Mouse (Mus musculus): Measurements from ENCODE around the gene Osbpl8. TPM values are rescaled to one million over a fixed set of nuclear protein-coding genes. Genes with fewer than 3 reads are reported as not detected.

The Osbpl8 gene
- polyA plus RNA-seq, 1 experiment from 2014 or later = 8.9 TPM

GRCm38 (mm10) chr10:111327957-111328356 lies 163.4 kb downstream of the Osbpl8 start:
- no peak overlapping the region for H3K27ac ChIP-seq
- no peak overlapping the region for H3K4me3 ChIP-seq
- H3K9me3 ChIP-seq (replicated peaks) = no peaks in the 10 kb centered on the region
- 85% methylated on average over 4 of the region's 4 CpGs for WGBS
- H3K27me3 ChIP-seq (ENCODE audit: low read depth, poor library complexity, severe bottlenecking) = no peaks in the 10 kb centered on the region
- no peaks in the 10 kb centered on the region for H3K4me1 ChIP-seq
- DNase-seq (ENCODE audit: low spot score) = no peak
- no peaks in the 10 kb centered on the region for H3K36me3 ChIP-seq

- Histone ChIP-seq H3K36me3 (no peaks in the 10 kb centered on the region), H3K9me3 (replicated peaks) (no peaks in the 10 kb centered on the region), H3K27ac (no peak overlapping the region), H3K4me3 (no peak overlapping the region), H3K4me1 (no peaks in the 10 kb centered on the region), H3K27me3 (ENCODE audit: low read depth, poor library complexity, severe bottlenecking) (no peaks in the 10 kb centered on the region)
- no peak for DNase-seq (ENCODE audit: low spot score)
- 94% methylated on average over 5 of the region's 5 CpGs for WGBS
These were observed 164.8 kb downstream of the Osbpl8 start for GRCm38 (mm10) chr10:111329326-111329725.

- 98% methylated on average over 2 of the region's 2 CpGs for WGBS
- Histone ChIP-seq H3K4me1 (peaks cover 11% of the 10 kb centered on the region), H3K4me3 (no peak overlapping the region)
These were observed 170.3 kb downstream of the Osbpl8 start for GRCm38 (mm10) chr10:111334902-111335301.

GRCm38 (mm10) chr10:111335517-111336352 lies 171.2 kb downstream of the Osbpl8 start:
- no peaks in the 10 kb centered on the region for H3K9me3 ChIP-seq (replicated peaks)
- peak overlapping the region; percentile 66 for H3K27ac ChIP-seq
- H3K4me3 ChIP-seq = peak overlapping the region; percentile 43
- H3K36me3 ChIP-seq = no peaks in the 10 kb centered on the region
- WGBS = 18% methylated on average over 29 of the region's 29 CpGs
- H3K4me1 ChIP-seq = peaks cover 11% of the 10 kb centered on the region
- H3K27me3 ChIP-seq (ENCODE audit: low read depth, poor library complexity, severe bottlenecking) = no peaks in the 10 kb centered on the region
- DNase-seq (ENCODE audit: low spot score) = peak; percentile 62

More at GRCm38 (mm10) chr10:111334902-111335301, 170.3 kb downstream of the Osbpl8 start:
- Histone ChIP-seq H3K27ac (no peak overlapping the region), H3K9me3 (replicated peaks) (no peaks in the 10 kb centered on the region), H3K27me3 (ENCODE audit: low read depth, poor library complexity, severe bottlenecking) (no peaks in the 10 kb centered on the region), H3K36me3 (no peaks in the 10 kb centered on the region)
- DNase-seq (ENCODE audit: low spot score) = no peak

GRCm38 (mm10) chr10:111336353-111336713 lies 171.8 kb downstream of the Osbpl8 start:
- H3K36me3 ChIP-seq = no peaks in the 10 kb centered on the region
- H3K27ac ChIP-seq = peak overlapping the region; percentile 66
- peak overlapping the region; percentile 43 for H3K4me3 ChIP-seq
- H3K27me3 ChIP-seq (ENCODE audit: low read depth, poor library complexity, severe bottlenecking) = no peaks in the 10 kb centered on the region
- peaks cover 11% of the 10 kb centered on the region for H3K4me1 ChIP-seq
- H3K9me3 ChIP-seq (replicated peaks) = no peaks in the 10 kb centered on the region
- peak; percentile 45 for DNase-seq (ENCODE audit: low spot score)
- 12% methylated on average over 10 of the region's 10 CpGs for WGBS

- peaks cover 11% of the 10 kb centered on the region for H3K4me1 ChIP-seq
- 59% methylated on average over 11 of the region's 11 CpGs for WGBS
- DNase-seq (ENCODE audit: low spot score) = no peak
- no peak overlapping the region for H3K4me3 ChIP-seq
- H3K9me3 ChIP-seq (replicated peaks) = no peaks in the 10 kb centered on the region
- H3K36me3 ChIP-seq = no peaks in the 10 kb centered on the region
- no peaks in the 10 kb centered on the region for H3K27me3 ChIP-seq (ENCODE audit: low read depth, poor library complexity, severe bottlenecking)
- H3K27ac ChIP-seq = no peak overlapping the region
These were observed 174.7 kb downstream of the Osbpl8 start for GRCm38 (mm10) chr10:111339296-111339695.

GRCm38 (mm10) chr10:111341761-111342160 lies 177.2 kb downstream of the Osbpl8 start:
- Histone ChIP-seq H3K27me3 (ENCODE audit: low read depth, poor library complexity, severe bottlenecking) (no peaks in the 10 kb centered on the region), H3K4me1 (no peaks in the 10 kb centered on the region), H3K4me3 (no peak overlapping the region), H3K9me3 (replicated peaks) (no peaks in the 10 kb centered on the region), H3K36me3 (no peaks in the 10 kb centered on the region), H3K27ac (no peak overlapping the region)
- WGBS = 90% methylated on average over 7 of the region's 7 CpGs
- DNase-seq (ENCODE audit: low spot score) = no peak

- Histone ChIP-seq H3K9me3 (replicated peaks) (no peaks in the 10 kb centered on the region), H3K27ac (no peak overlapping the region), H3K36me3 (no peaks in the 10 kb centered on the region), H3K27me3 (ENCODE audit: low read depth, poor library complexity, severe bottlenecking) (no peaks in the 10 kb centered on the region), H3K4me1 (no peaks in the 10 kb centered on the region), H3K4me3 (no peak overlapping the region)
- no peak for DNase-seq (ENCODE audit: low spot score)
- WGBS = 95% methylated on average over 5 of the region's 5 CpGs
These were observed 179.0 kb downstream of the Osbpl8 start for GRCm38 (mm10) chr10:111343555-111343954.

Other genes with a start within 250 kb of the Osbpl8 start
- 179 and 195 TPM in 2 replicates for gene Csrp2, start 245.0 kb upstream of the Osbpl8 start, polyA plus RNA-seq (2016; fragmentation: Nextera tagmentation; extraction: Ambion mirVana)
- 21.9 and 26.4 TPM in 2 replicates for gene Zdhhc17, start 154.6 kb upstream of the Osbpl8 start, polyA plus RNA-seq (2016; fragmentation: Nextera tagmentation; extraction: Ambion mirVana)
- gene Bbs10, start 133.9 kb downstream of the Osbpl8 start, polyA plus RNA-seq (2016; fragmentation: Nextera tagmentation; extraction: Ambion mirVana) = 5.4 and 6.7 TPM in 2 replicates